Mouse (Mus musculus) embryo, embryonic 11.5 days (tissue): ENCODE results near the gene Grin3b.
A peak's percentile ranks its signal among the peaks of the same experiment; 100 is the strongest.

Source experiments
- DNase-seq: peaks from one replicate; pipeline ENCODE4 v3.0.0-alpha.2; 2012; ENCODE audit warnings: low read depth, low spot score

Grin3b gene

GRCm38 (mm10) chr10:79970415-79971182 is at the start of gene Grin3b:
Gene Grin3b, plus strand, starts transcription at chr10:79970715.
- DNase-seq = no peak

GRCm38 (mm10) chr10:79920958-79921535 is 49.5 kb upstream of the Grin3b start, which contains the start of gene R3hdm4:
Gene R3hdm4, minus strand, starts transcription at chr10:79921208.
- DNase-seq = no peak

DNA sequence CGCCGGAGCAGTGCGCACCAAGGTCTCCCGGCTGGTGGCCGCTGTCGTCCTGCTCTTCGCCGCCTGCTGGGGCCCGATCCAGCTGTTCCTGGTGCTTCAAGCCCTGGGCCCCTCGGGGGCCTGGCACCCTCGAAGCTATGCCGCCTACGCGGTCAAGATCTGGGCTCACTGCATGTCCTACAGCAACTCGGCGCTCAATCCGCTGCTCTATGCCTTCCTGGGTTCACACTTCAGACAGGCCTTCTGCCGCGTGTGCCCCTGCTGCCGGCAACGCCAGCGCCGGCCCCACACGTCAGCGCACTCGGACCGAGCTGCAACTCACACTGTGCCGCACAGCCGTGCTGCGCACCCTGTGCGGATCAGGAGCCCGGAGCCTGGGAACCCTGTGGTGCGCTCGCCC is 48.9 kb upstream of the Grin3b start:
- DNase-seq = no peak

DNA sequence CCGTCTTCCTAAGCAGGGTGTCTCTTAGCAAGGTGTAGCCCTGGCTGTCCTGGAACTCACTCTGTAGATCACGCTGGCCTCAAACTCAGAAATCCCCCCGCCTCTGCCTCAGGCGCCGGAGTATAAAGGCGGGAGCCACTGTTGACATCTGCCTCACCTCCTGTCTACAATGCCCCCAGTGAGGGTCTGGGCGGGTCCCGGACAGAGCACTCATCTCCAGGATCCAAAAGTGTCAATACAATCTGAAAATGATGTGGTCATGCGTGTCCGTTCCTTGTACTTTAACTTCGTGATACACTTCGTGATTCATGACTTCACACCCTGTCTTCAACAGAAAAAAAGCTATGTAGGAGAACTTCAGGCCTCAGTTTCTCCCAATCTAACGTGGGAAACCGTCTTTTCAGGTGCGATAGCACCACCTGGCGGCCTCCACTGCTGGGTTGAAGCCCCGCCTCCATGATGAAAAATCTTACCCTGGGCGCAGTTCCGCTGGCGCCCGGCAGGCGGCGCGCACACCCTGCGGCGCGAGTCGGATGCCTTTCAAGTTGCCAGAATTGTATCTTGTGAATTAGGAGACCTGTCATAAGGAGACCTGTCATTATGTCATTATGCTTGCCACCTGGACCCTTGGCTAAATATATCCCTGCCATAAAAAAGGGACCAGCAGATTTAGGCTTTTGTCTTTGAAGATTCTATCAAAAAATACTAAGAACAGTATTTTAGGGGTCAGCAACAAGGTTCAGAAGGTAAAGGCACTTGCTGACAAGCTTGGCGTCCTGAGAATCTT is 45.3 kb upstream of the Grin3b start:
- no peak for DNase-seq

DNA sequence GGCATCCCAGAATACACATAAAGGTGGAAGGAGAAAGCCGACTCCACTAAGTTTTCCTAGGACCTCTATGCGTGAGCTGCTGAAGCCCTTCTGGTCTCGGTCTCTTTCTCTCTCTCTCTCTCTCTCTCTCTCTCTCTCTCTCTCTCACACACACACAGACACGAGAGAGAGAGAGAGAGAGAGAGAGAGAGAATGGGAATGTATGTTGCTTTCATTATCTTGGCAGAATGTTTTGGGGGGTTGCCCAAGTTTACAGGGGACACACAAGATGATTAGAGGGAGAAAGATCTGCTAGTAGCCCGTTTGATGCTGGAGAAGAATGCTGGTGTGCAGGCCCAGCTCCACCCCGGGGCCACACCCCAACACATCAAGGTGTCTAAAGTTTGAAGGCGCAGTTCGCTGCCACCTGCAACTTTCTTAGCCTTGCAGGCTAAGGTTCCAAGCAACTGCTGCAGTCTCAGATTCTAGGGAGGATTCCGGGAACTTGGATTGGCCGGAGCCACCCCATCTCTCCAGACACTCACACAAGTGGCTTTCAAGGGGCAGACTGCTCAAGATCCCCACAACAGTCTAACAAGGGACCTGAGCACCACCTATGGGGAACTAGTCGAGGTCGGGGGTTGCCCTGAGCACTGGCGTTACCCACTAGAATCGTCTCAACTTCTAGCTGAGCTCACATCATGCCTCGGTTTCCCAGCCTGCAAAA is 44.6 kb upstream of the Grin3b start:
- DNase-seq = no peak

DNA sequence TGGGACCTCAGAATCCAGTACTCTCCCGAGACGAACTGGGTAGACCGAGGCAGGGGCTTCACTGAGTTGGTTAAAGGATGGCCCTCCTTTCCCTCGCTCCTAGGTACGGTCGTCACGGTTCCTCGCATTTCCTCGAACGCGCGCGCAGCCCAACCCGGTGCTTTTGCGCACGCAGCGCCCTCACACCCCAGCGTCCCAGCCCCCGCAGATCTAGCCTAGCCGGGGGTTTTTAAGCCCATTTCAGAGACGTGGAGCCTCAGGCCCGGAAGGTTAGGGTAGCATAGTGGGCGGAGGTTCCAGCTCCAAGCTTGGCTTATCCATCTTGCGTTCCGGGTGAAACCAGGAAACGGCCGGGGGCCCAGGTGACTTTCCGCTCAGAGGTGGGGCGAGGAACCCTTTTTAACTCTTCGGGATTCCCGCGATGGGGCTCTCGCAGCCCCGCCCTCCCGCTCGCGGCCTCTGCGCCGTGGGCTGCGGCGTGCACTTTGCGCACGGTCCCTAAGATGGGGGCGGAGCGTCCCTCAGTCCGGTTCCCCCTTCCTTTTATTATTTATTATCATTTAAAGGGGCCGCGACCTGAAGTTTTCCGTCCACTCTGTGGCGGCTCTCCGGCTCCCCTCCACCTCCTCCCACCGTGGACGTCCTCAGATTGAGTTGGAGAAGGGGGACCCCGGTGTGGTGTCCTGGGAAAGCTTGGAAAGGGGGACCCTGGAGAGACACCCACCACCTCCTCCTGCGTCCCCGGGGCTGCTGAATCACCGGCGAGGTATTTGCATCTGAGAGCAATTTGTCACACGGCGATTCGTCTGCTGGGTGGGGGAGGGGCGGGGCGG is 43.8 kb upstream of the Grin3b start, which contains the start of gene Arid3a:
Gene Arid3a (plus strand): TSS at position 553 of the 833 bp plus-strand sequence.
- peak; percentile 94 for DNase-seq

GRCm38 (mm10) chr10:79927324-79928029 is 43.0 kb upstream of the Grin3b start:
- DNase-seq = no peak

DNA sequence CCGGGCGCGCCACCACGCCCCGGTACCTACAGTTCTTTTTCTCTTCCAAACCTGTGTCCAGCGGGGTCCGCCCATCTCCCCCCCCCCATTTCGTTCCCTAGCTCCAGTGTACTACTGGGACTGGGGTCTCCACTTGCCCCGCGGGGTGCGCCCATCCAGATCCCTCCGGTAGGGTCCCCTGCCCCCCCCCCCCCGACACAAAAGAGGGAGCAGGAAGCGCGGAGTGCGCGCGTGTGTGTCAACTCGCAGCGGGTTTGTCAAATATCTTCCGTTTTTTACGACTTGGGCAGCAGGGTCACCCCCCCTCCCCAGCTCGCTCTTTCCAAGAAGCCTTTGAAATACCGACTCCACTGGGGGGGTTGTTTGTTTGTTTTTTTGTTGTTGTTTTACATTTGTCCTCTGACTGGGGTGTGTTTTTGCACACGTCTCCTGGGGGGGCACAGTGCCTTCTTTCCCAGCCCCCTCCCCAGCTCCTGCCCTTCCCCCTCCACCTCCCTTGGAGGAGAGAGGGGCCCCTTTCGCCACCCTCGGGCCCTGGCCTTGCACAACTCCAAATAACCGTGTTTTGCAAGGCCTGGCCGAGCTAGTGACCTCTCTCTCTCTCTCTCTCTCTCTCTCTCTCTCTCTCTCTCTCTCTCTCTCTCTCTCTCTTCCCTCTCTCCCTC is 42.4 kb upstream of the Grin3b start:
- DNase-seq = no peak

GRCm38 (mm10) chr10:79928907-79929701 is 41.4 kb upstream of the Grin3b start:
- no peak for DNase-seq

DNA sequence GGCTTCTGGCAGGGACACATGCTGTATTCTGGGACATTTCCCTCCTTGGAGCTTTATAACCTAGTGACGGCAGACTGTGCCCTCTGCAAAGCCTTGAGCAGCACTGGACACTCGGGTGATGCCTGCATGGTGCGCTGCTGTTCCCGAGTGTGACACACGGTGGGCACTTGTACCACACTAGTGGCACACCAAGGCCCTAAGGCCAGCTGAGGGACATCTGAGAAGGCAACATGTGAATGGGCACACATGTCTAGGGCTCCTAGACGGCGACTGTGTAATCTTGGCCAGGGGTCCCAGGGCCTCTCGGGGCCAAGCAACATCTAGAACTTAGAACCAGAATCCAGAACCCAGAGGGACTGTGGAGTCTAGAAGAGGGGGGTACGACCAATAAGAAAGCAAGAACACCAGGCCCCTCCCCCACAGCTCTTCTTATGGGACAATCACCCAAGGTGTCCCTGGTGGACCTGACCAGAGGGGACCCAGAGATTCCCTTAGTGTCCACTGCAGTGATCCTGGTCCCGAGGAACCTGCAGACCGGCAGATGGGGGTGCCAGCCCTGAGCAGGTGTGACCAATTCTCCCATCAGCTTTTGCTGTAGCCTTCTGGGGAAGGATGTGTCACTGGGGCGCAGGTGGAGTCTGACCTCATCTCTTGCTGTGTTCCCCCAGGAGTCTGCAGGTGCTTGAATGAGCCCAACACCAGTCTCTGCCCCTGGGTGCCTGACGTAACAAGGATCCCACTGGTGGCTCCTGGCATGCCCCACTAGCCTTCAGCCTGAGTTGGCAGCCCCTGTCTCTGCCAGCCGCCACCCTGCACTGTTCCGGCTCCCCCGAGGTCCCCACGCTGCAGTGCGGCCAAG is 40.3 kb upstream of the Grin3b start:
- no peak for DNase-seq

DNA sequence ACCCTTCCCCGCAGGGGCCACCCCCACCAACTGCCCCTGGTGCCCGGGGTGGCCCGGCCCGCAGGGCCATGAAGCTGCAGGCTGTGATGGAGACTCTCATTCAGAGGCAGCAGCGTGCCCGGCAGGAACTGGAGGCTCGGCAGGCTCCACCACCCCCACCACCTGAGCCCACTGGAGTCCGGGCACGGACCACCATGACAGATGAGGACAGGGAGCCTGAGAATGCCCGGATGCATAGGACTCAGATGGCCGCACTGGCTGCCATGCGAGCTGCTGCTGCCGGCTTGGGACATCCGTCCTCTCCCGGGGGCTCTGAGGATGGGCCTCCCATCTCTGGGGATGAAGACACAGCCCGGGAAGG is 39.7 kb upstream of the Grin3b start:
- no peak for DNase-seq

DNA sequence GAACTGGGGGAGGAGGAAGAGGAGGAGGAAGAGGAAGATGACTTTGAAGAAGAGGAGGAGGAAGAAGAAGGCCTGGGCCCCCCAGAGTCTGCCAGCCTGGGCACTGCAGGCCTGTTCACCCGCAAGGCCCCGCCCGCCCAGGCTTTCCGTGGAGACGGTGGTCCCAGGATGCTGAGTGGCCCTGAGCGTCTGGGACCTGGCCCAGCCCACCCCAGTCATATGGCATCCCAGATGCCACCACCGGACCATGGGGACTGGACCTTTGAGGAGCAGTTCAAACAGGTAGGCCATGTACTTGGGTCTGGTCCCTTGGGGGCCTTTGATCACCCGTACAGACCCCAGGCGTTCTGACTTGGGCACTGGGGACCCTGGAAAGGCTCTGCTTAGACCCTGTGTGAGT is 38.7 kb upstream of the Grin3b start:
- DNase-seq = no peak

GRCm38 (mm10) chr10:79932736-79933135 is 37.8 kb upstream of the Grin3b start:
- no peak for DNase-seq

DNA sequence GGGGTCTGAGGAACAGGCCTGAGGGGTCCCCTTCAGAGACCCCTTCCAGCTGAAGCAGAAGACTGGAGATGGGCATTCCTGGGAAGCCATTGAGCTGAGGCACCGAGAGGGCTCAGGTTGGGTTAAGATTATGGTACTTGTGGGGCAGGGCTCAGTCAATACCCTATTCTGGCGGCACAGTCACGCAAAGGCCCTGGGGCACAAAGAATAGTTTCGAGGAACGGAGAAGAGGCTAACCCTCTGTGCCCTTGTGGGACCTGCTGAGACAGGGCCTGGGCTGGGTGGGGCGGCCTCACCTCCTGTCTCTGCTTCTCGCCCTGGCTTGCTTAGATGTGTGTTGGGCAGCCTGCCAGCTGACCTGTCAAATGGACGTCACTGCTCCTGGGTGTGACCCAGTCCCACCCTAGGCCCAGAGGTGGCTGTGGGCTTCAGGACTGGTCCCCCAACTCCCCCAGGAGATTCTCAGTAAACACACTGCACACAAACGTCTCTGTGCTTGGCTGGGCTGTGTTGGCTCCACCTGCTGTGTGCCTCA is 37.3 kb upstream of the Grin3b start:
- DNase-seq = no peak

GRCm38 (mm10) chr10:79933861-79934260 is 36.7 kb upstream of the Grin3b start:
- DNase-seq = no peak

- no peak for DNase-seq
Observed at GRCm38 (mm10) chr10:79934272-79934721, 36.2 kb upstream of the Grin3b start.

DNA sequence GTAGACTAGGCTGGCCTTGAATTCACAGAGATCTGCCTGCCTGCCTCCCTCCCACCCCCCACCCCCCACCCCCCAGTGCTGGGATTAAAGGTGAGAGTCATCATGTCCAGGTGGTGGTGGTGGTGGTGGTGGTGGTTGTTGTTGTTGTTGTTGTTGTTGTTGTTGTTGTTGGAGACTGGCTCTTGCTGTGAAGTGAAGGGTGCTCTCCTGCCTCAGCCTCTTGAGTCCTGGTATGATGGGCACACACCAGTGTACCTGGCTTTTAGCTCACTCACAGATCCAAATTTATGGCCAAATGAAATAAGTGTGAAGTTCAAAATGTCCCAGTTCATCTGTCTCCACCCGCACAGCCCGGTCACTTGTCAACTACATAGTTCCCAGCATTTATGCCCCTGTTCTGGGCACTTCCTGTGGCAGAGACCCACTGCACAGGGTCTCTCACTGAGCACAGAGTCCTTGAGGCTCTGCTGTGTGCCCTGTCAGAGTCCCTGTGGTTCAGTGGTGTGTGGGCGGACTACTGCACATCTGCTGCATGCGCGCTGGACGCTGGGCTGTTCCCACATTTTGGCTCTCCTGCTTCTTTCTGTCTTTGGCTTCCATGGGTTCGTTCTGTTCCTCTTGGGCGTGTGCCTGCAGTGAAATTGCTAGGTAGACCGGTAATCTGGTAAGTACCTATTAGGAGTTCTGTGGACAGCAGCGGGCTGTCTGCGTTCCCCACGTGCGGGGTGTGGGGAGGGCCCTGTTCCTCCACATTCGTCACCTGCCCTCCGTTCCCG is 35.5 kb upstream of the Grin3b start:
- no peak for DNase-seq
